Mouse (Mus musculus) spleen, postnatal 36 days (tissue): ENCODE measurements around the gene Trio.
A peak's percentile ranks its signal among the peaks of the same experiment; 100 is the strongest.

ENCODE experiments used
- DNase-seq, 2 experiments: peaks; one replicate each; pipeline ENCODE4 v3.0.0; 2022; ENCODE audit warnings: low spot score in 2 of 2, mixed read lengths in 1 of 2

Trio gene

GRCm38 (mm10) chr15:27840125-27840524 is 185.5 kb downstream of the Trio start:
- DNase-seq, result no peak

- no peak for DNase-seq
These were observed 194.0 kb downstream of the Trio start for GRCm38 (mm10) chr15:27831646-27832045.

GRCm38 (mm10) chr15:27827871-27828270 is 197.8 kb downstream of the Trio start:
- peak; percentile 32 to 46 for DNase-seq

GRCm38 (mm10) chr15:27826886-27827285 is 198.8 kb downstream of the Trio start:
- DNase-seq, result no peak

GRCm38 (mm10) chr15:27826048-27826637 is 199.5 kb downstream of the Trio start:
- DNase-seq, result no peak

- DNase-seq, result no peak
These were observed 200.3 kb downstream of the Trio start for GRCm38 (mm10) chr15:27825390-27825789.

- DNase-seq, result peak; percentile 32 to 43
These were observed 202.1 kb downstream of the Trio start for GRCm38 (mm10) chr15:27823581-27823980.

GRCm38 (mm10) chr15:27822461-27822860 is 203.2 kb downstream of the Trio start:
- DNase-seq, result no peak

- DNase-seq, result no peak
These were observed 203.8 kb downstream of the Trio start for GRCm38 (mm10) chr15:27821651-27822364.

- no peak for DNase-seq
These were observed 208.6 kb downstream of the Trio start for GRCm38 (mm10) chr15:27817096-27817495.

- DNase-seq, result no peak
These were observed 210.8 kb downstream of the Trio start for GRCm38 (mm10) chr15:27814677-27815391.

- DNase-seq, result no peak
These were observed 214.7 kb downstream of the Trio start for GRCm38 (mm10) chr15:27810793-27811488.

- DNase-seq, result no peak
These were observed 215.4 kb downstream of the Trio start for GRCm38 (mm10) chr15:27810262-27810661.

- DNase-seq, result no peak
These were observed 216.9 kb downstream of the Trio start for GRCm38 (mm10) chr15:27808596-27809276.

GRCm38 (mm10) chr15:27806219-27806618 is 219.4 kb downstream of the Trio start:
- no peak for DNase-seq

GRCm38 (mm10) chr15:27805654-27806053 is 220.0 kb downstream of the Trio start:
- DNase-seq, result no peak

- no peak for DNase-seq
These were observed 221.2 kb downstream of the Trio start for GRCm38 (mm10) chr15:27804447-27804846.

GRCm38 (mm10) chr15:27803568-27804345 is 221.9 kb downstream of the Trio start:
- no peak for DNase-seq

- DNase-seq, result no peak
These were observed 223.4 kb downstream of the Trio start for GRCm38 (mm10) chr15:27802243-27802642.

GRCm38 (mm10) chr15:27801177-27801576 is 224.5 kb downstream of the Trio start:
- no peak for DNase-seq
